Mouse (Mus musculus): Measurements from ENCODE around the gene Olfr181.

Olfr181 gene

DNA sequence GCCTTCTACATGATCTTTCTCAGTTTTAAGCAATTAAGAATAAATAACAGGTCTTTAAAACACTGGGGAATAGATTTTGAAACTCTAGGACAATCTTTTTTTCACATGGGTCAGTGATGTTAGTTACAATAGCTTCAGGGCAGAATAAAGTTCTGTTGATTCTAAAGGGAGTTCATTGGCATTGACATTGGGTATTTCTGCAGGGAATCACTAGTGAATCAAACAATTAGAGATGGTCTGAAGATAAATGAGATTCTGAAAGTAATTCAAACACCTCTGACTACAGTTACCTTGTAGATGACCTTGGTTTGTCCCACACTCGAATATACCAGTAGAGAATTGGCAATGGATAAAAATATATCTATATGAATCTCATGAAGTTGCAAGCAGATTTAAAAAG, at the start of gene Olfr181:
Gene Olfr181, minus strand, starts transcription at position 101 of the 400 bp plus-strand sequence.
- no peak for DNase-seq (ENCODE audit: low spot score)

- DNase-seq (ENCODE audit: low spot score), result no peak
Measured at GRCm38 (mm10) chr16:58929292-58929691, 737 bp upstream of the Olfr181 start, which contains the start of gene Olfr180. Gene Olfr180 (minus strand): TSS chr16:58929392.

- no peak for DNase-seq (ENCODE audit: low spot score)
Measured at GRCm38 (mm10) chr16:58891963-58892362, 36.6 kb downstream of the Olfr181 start, which contains the start of gene Olfr178. Gene Olfr178 (minus strand): TSS chr16:58892063.

DNA sequence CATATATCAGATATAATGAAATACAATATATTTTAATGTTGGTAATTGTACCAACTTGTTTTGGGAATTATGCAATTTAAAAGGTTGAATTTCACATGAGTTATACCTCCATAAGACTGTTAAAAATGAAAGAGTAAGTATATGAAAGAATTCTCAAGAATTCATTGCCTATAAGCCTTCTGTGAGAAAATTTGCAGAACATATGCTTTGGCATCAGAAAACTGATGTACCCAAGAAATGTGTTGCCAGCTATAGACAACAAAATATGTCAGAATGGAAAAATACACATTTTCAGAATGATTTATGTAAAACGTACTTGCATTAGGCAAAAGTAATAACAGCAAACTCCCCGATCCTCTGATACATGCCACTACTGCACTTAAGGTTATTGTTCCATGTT, 44.1 kb downstream of the Olfr181 start:
- DNase-seq (ENCODE audit: low spot score), result no peak
